Mouse (Mus musculus) thymus, adult 2 months (tissue): ENCODE measurements around the gene Fat2. TPM values are rescaled to one million over a fixed set of nuclear protein-coding genes. Genes with fewer than 3 reads are reported as not detected.

Source experiments
- DNase-seq: peaks from one replicate; pipeline ENCODE4 v3.0.0; 2021
- H3K27ac ChIP-seq: fragments of 200-500 bp; 2 replicates; pipeline ENCODE4 v1.5.1; 2012; ENCODE audit warnings: low read length, control low read depth; ENCODE audit not compliant: control insufficient read depth, insufficient read depth
- H3K27me3 ChIP-seq: fragments of 200-500 bp; 2 replicates; pipeline ENCODE4 v1.6.1; 2012; ENCODE audit warnings: mild to moderate bottlenecking, low read length, moderate library complexity, mixed read lengths; ENCODE audit not compliant: control insufficient read depth, insufficient read depth
- H3K36me3 ChIP-seq: fragments of 200-500 bp; 2 replicates; pipeline ENCODE4 v1.6.1; 2012; ENCODE audit warnings: mild to moderate bottlenecking, low read length, moderate library complexity; ENCODE audit not compliant: control insufficient read depth, insufficient read depth
- H3K4me1 ChIP-seq: fragments of 200-500 bp; replicated peaks from 2 replicates; pipeline ENCODE4 v1.6.1; 2012; ENCODE audit warnings: low read length; ENCODE audit not compliant: control insufficient read depth, insufficient read depth
- H3K4me3 ChIP-seq: fragments of 200-500 bp; 2 replicates; pipeline ENCODE4 v1.5.1; 2012; ENCODE audit warnings: mild to moderate bottlenecking, low read length, control low read depth, moderate library complexity; ENCODE audit not compliant: control insufficient read depth, insufficient read depth
- CTCF ChIP-seq: fragments of 200-500 bp; IDR thresholded peaks from 2 replicates; pipeline ENCODE4 v1.5.1; 2012; ENCODE audit warnings: mild to moderate bottlenecking, control low read depth, low read length, moderate library complexity, borderline replicate concordance; ENCODE audit not compliant: control insufficient read depth, poor library complexity, insufficient read depth; ENCODE audit errors: extremely low read depth
- POLR2A ChIP-seq: fragments of 200-500 bp; IDR thresholded peaks from 2 replicates; pipeline ENCODE4 v1.6.1; 2012; ENCODE audit warnings: mild to moderate bottlenecking, low read length, control low read depth, moderate library complexity; ENCODE audit not compliant: control insufficient read depth, poor library complexity, insufficient read depth; ENCODE audit errors: extremely low read depth
- WGBS: fragments of 180-500 bp; shearing (Covaris S2); methylation state at CpG from one replicate; pipeline ENCODE4 v1.1.7; 2018; 5-methylcytosine and 5-hydroxymethylcytosine counted together
- polyA plus RNA-seq: library from polyadenylated mRNA; depleted of rRNA; stranded (reverse); fragments of >200 nt; gene quantifications from 2 replicates; pipeline ENCODE4 v1.2.3, GENCODE M21; 2012; rRNA removed

Gene Fat2
- 1.9 and 2.2 TPM in 2 replicates for polyA plus RNA-seq

DNA sequence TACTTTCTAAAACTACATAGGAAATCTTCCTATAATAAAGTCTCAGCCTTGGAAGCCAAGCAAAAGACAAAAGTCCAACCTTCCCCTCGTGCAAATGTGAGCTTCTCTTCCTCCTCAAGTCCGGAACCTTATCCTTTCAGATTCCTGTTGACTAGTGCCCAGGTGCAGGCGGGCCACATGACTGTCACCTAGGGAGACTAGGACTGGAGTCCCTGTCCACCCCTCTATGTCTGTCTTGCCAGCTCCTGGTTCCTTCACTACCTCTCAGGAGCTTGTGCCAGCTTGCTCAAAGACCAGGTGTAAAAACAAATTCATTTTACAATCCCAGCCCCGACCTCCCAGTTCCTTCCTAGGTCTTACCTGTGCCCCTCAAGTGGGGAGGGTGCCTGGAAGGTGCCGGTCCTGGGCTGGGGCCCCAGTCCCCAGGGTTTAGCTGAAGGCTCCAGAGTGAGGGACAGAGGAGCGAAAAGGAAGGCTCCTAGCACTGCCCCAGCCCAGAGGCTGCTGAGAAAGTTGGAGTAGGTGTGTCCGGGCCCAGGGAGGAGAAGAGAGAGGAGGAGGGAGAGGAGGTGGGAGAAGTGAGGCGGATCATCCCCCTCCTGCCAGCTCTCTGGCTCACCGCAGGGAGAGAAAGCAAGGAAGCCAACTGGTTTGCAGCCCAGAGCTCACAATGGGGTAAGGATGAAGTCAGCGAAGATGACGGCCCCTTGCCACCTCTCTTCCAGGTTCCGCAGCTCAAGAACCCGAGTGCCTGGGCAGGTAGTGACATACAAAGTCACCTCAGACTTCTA lies at the start of gene Fat2:
TSS of gene Fat2 (minus strand) at position 464 of the 791 bp plus-strand sequence.
- TF ChIP-seq POLR2A (no peak), CTCF (no peak)
- no peak for DNase-seq
- Histone ChIP-seq H3K36me3 (no peaks in the 10 kb centered on the region), H3K4me3 (0 out of 2 replicates have a peak within 1 kb of the TSS, but pooled peaks have one; percentile 4), H3K27me3 (no peaks in the 10 kb centered on the region), H3K4me1 (no peaks in the 10 kb centered on the region), H3K27ac (no peak within 1 kb of the TSS)
- WGBS: 55% methylated on average over 13 of the region's 13 CpGs

- whole genome bisulfite sequencing: 73% methylated on average over 6 of the region's 6 CpGs
- no peak overlapping the region for H3K4me3 ChIP-seq
- no peaks in the 10 kb centered on the region for H3K36me3 ChIP-seq
- TF ChIP-seq CTCF (no peak), POLR2A (no peak)
- H3K4me1 ChIP-seq: no peaks in the 10 kb centered on the region
- H3K27ac ChIP-seq: no peak overlapping the region
- no peaks in the 10 kb centered on the region for H3K27me3 ChIP-seq
- DNase-seq: no peak
These were observed 47.2 kb upstream of the Fat2 start for GRCm38 (mm10) chr11:55383463-55384045.

DNA sequence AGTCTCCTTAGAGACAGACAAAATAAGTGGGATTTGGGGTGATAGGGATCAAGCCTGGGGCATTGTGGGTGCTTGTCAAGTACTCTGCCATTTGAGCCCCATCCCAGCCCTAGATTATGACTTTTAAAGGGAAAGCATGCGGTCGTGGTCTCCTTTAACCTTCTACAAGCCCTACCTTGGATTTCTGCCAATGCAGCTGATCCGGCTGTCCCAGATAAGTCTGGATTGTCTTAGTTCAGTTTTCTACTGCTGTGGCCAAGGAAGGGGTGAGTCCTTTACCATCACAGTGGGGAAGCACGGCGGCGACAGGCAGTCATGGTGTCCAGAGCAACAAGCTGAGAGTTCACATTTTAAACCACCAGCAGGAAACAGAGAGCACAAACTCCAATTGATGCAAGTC lies 44.5 kb upstream of the Fat2 start:
- TF ChIP-seq CTCF: no peak
- TF ChIP-seq POLR2A: no peak
- 22% methylated on average over 6 of the region's 6 CpGs for WGBS
- DNase-seq: no peak
- no peak overlapping the region for H3K27ac ChIP-seq
- H3K4me1 ChIP-seq: no peaks in the 10 kb centered on the region
- H3K4me3 ChIP-seq: no peak overlapping the region
- H3K36me3 ChIP-seq: no peaks in the 10 kb centered on the region
- H3K27me3 ChIP-seq: no peaks in the 10 kb centered on the region

- no peaks in the 10 kb centered on the region for H3K27me3 ChIP-seq
- DNase-seq: no peak
- H3K4me1 ChIP-seq: no peaks in the 10 kb centered on the region
- 86% methylated on average over 5 of the region's 5 CpGs for WGBS
- no peak overlapping the region for H3K4me3 ChIP-seq
- TF ChIP-seq POLR2A (no peak), CTCF (no peak)
- H3K27ac ChIP-seq: no peak overlapping the region
- no peaks in the 10 kb centered on the region for H3K36me3 ChIP-seq
These were observed 42.0 kb upstream of the Fat2 start for GRCm38 (mm10) chr11:55378371-55378770.

- DNase-seq: peak; percentile 26
These were observed 37.5 kb upstream of the Fat2 start for GRCm38 (mm10) chr11:55373838-55374237.

DNA sequence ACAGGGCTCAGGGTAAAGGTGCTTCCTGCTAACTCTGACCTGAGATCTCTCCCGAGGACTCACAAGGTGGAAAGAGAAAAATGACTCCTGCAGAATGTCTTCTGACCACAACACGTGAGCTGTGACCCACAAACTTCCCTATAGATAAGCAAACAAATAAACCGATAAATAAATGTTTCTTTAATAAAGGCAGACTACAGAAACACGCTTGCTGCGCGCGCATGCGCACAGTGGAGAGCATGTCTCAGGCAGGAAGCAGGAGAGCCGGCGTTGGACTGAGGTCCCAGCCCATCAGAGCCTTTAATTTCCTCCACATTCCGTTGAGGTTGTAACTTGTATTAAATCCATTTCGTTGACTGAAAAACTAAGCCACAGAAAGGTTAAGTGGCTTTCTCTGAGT lies 37.0 kb upstream of the Fat2 start:
- Histone ChIP-seq H3K27ac (no peak overlapping the region), H3K36me3 (no peaks in the 10 kb centered on the region), H3K4me1 (no peaks in the 10 kb centered on the region), H3K27me3 (no peaks in the 10 kb centered on the region), H3K4me3 (no peak overlapping the region)
- WGBS: 71% methylated on average over 12 of the region's 12 CpGs
- DNase-seq: no peak
- TF ChIP-seq CTCF (no peak), POLR2A (no peak)

More at GRCm38 (mm10) chr11:55373838-55374237, 37.5 kb upstream of the Fat2 start:
- TF ChIP-seq CTCF (no peak), POLR2A (no peak)
- no peaks in the 10 kb centered on the region for H3K36me3 ChIP-seq
- H3K27ac ChIP-seq: no peak overlapping the region
- no peaks in the 10 kb centered on the region for H3K4me1 ChIP-seq
- 64% methylated on average over 6 of the region's 6 CpGs for whole genome bisulfite sequencing
- H3K4me3 ChIP-seq: no peak overlapping the region
- no peaks in the 10 kb centered on the region for H3K27me3 ChIP-seq
